Mouse (Mus musculus) forebrain, embryonic 10.5 days (tissue): ENCODE results near the gene Zfp628. TPM values are rescaled to one million over a fixed set of nuclear protein-coding genes. Genes with fewer than 3 reads are reported as not detected.
"Not testable (repeated sequence)": the region's sequence is repeated elsewhere in the genome, so short reads cannot be mapped to it uniquely, and the experiment has no call there.

Experiments used
- DNase-seq: peaks from one replicate; pipeline ENCODE4 v3.0.0-alpha.2; 2017; ENCODE audit warnings: low spot score; ENCODE audit errors: extremely low spot score
- H3K27ac ChIP-seq: fragments of 300-500 bp; sonication (generic); 2 replicates; pipeline ENCODE4 v1.5.1; 2016; ENCODE audit warnings: mild to moderate bottlenecking
- H3K27me3 ChIP-seq: fragments of 300-500 bp; sonication (generic); 2 replicates; pipeline ENCODE4 v1.6.1; 2016; ENCODE audit warnings: mild to moderate bottlenecking; ENCODE audit not compliant: poor library complexity, severe bottlenecking
- H3K36me3 ChIP-seq: fragments of 300-500 bp; sonication (generic); replicated peaks from 2 replicates; pipeline ENCODE4 v1.6.1; 2016; ENCODE audit warnings: mild to moderate bottlenecking, moderate library complexity
- H3K4me1 ChIP-seq: fragments of 300-500 bp; sonication (generic); 2 replicates; pipeline ENCODE4 v1.6.1; 2016
- H3K4me3 ChIP-seq: fragments of 300-500 bp; sonication (generic); 2 replicates; pipeline ENCODE4 v1.5.1; 2016; ENCODE audit warnings: mild to moderate bottlenecking, moderate library complexity
- H3K9me3 ChIP-seq: fragments of 300-500 bp; sonication (generic); 2 replicates; pipeline ENCODE4 v1.6.1; 2016; ENCODE audit warnings: mild to moderate bottlenecking, moderate library complexity
- WGBS: fragments of 180-500 bp; shearing (Covaris S2); methylation state at CpG from one replicate; pipeline ENCODE4 v1.1.7; 2016; 5-methylcytosine and 5-hydroxymethylcytosine counted together
- polyA plus RNA-seq: library from polyadenylated mRNA; unstranded; fragments of >200 nt; fragmentation: Nextera tagmentation; extraction: Ambion mirVana; gene quantifications from 2 replicates; pipeline ENCODE4 v1.2.1, GENCODE M21; 2016

The Zfp628 gene
- polyA plus RNA-seq: 4.1 and 4.2 TPM in 2 replicates

- peak within 1 kb of the TSS; percentile 100 for H3K27ac ChIP-seq
- no peaks in the 10 kb centered on the region; the same call in 1 of the 2 replicates for H3K27me3 ChIP-seq
- no peaks in the 10 kb centered on the region; the same call in 1 of the 2 replicates for H3K9me3 ChIP-seq
- WGBS: under 1% methylated on average over 56 of the region's 56 CpGs
- peak; percentile 93 for DNase-seq
- H3K36me3 ChIP-seq: peaks cover 30% of the 10 kb centered on the region
- peak within 1 kb of the TSS; percentile 79 for H3K4me3 ChIP-seq
- H3K4me1 ChIP-seq: peaks cover 30% of the 10 kb centered on the region
Observed at GRCm38 (mm10) chr7:4915007-4915665, at the start of gene Zfp628. Gene Zfp628, plus strand, starts transcription at chr7:4915217.

DNA sequence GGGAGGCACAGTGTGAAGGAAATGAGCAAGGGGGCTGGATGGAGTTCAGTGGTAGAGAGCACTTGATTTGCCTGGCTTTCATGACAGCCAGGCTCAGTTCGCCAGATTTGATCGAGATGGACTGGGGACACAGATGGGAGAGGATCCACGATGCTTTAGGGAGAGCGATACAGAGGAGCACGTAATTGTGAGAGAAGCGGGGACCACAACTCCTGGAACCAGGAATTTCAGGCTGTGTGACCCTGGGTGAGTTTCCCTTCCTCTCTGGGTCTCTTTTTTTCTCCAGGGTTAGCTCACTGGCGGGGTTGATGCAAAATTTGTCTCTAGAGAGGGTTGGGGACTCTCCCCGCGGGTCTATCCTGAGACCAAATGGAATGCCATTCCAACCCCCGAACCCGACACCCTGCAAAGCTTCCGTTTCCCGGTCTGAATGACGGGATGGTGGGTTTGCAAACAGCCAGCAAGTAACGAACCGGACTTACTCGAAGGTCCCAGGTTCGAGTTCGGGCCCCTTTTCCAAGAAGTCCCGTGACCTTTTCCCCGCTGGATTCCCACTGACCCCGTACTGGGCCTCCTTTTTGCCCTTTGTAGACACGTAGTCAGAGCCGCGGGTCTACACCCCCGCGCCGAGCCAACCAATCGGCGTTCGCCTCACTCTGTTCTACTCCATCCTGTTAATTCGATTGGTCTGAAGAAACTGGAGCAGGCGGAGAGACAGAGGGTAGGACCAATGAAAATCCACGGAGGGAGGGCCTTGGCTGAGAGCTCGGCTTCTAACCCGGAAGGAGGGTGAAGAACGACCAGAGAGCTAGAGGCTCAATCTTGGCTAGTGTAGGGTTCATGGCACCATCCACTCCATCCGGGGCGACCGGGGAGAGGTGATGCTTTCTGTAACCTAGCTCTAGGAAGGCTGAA lies 49.2 kb upstream of the Zfp628 start:
- H3K36me3 ChIP-seq: no peaks in the 10 kb centered on the region
- H3K4me1 ChIP-seq: peaks cover 22% of the 10 kb centered on the region
- 5% methylated on average over 40 of the region's 40 CpGs for WGBS
- H3K27me3 ChIP-seq: no peaks in the 10 kb centered on the region
- peak; percentile 95 for DNase-seq
- H3K4me3 ChIP-seq: peak overlapping the region; percentile 67
- peaks cover 4% of the 10 kb centered on the region; the same call in 1 of the 2 replicates for H3K9me3 ChIP-seq
- peak overlapping the region; percentile 90 for H3K27ac ChIP-seq

- Histone ChIP-seq H3K27ac (peak overlapping the region; percentile 90), H3K4me1 (peaks cover 22% of the 10 kb centered on the region), H3K36me3 (no peaks in the 10 kb centered on the region), H3K9me3 (peaks cover 4% of the 10 kb centered on the region; the same call in 1 of the 2 replicates), H3K27me3 (no peaks in the 10 kb centered on the region), H3K4me3 (peak overlapping the region; percentile 67)
- DNase-seq: no peak
- WGBS: 37% methylated on average over 10 of the region's 10 CpGs
Observed at GRCm38 (mm10) chr7:4866631-4867180, 48.3 kb upstream of the Zfp628 start.

DNA sequence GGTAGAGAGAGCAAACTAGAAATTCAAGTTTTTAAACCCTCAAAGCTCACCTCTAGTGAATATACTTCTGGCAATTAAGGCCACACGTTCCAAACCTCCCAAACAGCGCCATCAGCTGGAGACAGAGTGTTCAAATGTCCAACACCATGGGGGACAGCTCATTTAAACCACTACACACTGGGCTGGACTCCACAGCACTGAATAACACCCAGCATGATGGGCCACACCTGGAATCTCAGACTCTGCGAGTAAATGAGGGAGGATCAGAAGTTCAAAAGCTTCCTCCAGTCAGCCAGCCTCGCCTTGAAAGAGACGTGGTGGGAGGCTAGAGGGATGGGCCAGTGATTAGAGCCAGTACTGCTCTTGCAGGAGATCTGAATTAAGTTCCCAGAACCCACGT lies 44.9 kb upstream of the Zfp628 start, which contains the start of gene Isoc2b:
Gene Isoc2b (minus strand): TSS at position 126 of the 400 bp plus-strand sequence.
- Histone ChIP-seq H3K4me3 (no peak within 1 kb of the TSS), H3K27me3 (no peaks in the 10 kb centered on the region), H3K4me1 (peaks cover 22% of the 10 kb centered on the region), H3K36me3 (no peaks in the 10 kb centered on the region), H3K27ac (no peak within 1 kb of the TSS), H3K9me3 (peaks cover 3% of the 10 kb centered on the region; the same call in 1 of the 2 replicates)
- WGBS: 63% methylated on average over 6 of the region's 6 CpGs
- no peak for DNase-seq

GRCm38 (mm10) chr7:4876753-4877221 lies 38.2 kb upstream of the Zfp628 start, which contains the start of gene Isoc2a:
Gene Isoc2a, plus strand, starts transcription at chr7:4877153.
- Histone ChIP-seq H3K27me3 (no peaks in the 10 kb centered on the region), H3K27ac (peak within 1 kb of the TSS; percentile 81), H3K36me3 (no peaks in the 10 kb centered on the region), H3K4me1 (peaks cover 25% of the 10 kb centered on the region), H3K4me3 (peak within 1 kb of the TSS; percentile 65), H3K9me3 (no peaks in the 10 kb centered on the region; the same call in 1 of the 2 replicates)
- WGBS: under 1% methylated on average over 22 of the region's 22 CpGs
- DNase-seq: peak; percentile 95

DNA sequence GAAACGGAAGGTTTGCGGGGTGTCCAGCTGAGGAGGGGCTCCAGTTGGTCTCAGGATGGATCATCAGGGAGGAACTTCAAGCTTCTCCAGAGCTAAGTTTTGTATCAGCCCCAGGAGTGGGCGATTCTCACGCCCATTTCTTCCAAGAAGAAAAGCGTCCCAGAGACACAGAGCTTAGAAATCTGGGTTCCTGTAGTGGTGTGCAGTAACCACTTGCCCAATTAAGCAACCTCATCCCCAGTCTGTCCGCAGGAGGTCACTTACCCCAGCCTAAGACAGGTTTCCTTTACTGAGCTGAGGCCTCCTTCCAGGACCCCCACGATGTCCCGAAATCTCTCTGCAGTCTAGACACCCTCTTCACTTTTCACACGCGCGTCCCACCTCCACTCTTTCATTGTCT lies 37.8 kb upstream of the Zfp628 start:
- Histone ChIP-seq H3K36me3 (no peaks in the 10 kb centered on the region; the same call in 1 of the 2 replicates), H3K9me3 (peaks cover 3% of the 10 kb centered on the region), H3K27ac (peak overlapping the region; percentile 81), H3K4me1 (peaks cover 25% of the 10 kb centered on the region), H3K27me3 (no peaks in the 10 kb centered on the region), H3K4me3 (peak overlapping the region; percentile 65)
- WGBS: 7% methylated on average over 11 of the region's 11 CpGs
- DNase-seq: no peak

GRCm38 (mm10) chr7:4878186-4878585 lies 36.8 kb upstream of the Zfp628 start:
- Histone ChIP-seq H3K9me3 (peaks cover 3% of the 10 kb centered on the region), H3K27me3 (no peaks in the 10 kb centered on the region), H3K4me3 (0 out of 2 replicates have a peak overlapping the region, but pooled peaks have one; percentile 65)

GRCm38 (mm10) chr7:4879036-4879435 lies 36.0 kb upstream of the Zfp628 start:
- DNase-seq, H3K9me3 ChIP-seq, H3K27ac ChIP-seq, H3K4me3 ChIP-seq, H3K27me3 ChIP-seq, H3K36me3 ChIP-seq: not testable (repeated sequence)
- peaks cover 25% of the 10 kb centered on the region for H3K4me1 ChIP-seq
- WGBS: 90% methylated on average over 1 of the region's 1 CpGs

More at GRCm38 (mm10) chr7:4878186-4878585, 36.8 kb upstream of the Zfp628 start:
- Histone ChIP-seq H3K4me1 (peaks cover 25% of the 10 kb centered on the region), H3K36me3 (no peaks in the 10 kb centered on the region; the same call in 1 of the 2 replicates), H3K27ac (no peak overlapping the region)
- no peak for DNase-seq

- Histone ChIP-seq H3K4me1 (no peaks in the 10 kb centered on the region), H3K27ac (no peak overlapping the region), H3K4me3 (no peak overlapping the region), H3K9me3 (peaks cover 12% of the 10 kb centered on the region), H3K36me3 (no peaks in the 10 kb centered on the region; the same call in 1 of the 2 replicates), H3K27me3 (no peaks in the 10 kb centered on the region)
- no peak for DNase-seq
- 88% methylated on average over 4 of the region's 4 CpGs for WGBS
Observed at GRCm38 (mm10) chr7:4886680-4887079, 28.3 kb upstream of the Zfp628 start.

- Histone ChIP-seq H3K27ac (no peak overlapping the region), H3K27me3 (peaks cover 26% of the 10 kb centered on the region), H3K4me3 (no peak overlapping the region), H3K36me3 (peaks cover 3% of the 10 kb centered on the region), H3K9me3 (no peaks in the 10 kb centered on the region), H3K4me1 (peaks cover 13% of the 10 kb centered on the region)
- WGBS: 77% methylated on average over 11 of the region's 11 CpGs
- no peak for DNase-seq
Observed at GRCm38 (mm10) chr7:4895186-4895585, 19.8 kb upstream of the Zfp628 start.

GRCm38 (mm10) chr7:4898851-4899648 lies 16.0 kb upstream of the Zfp628 start:
- Histone ChIP-seq H3K9me3 (peaks cover 6% of the 10 kb centered on the region), H3K27me3 (peaks cover 37% of the 10 kb centered on the region), H3K4me1 (peaks cover 23% of the 10 kb centered on the region), H3K4me3 (peak overlapping the region; percentile 39), H3K27ac (peak overlapping the region; percentile 21; the same call in 1 of the 2 replicates), H3K36me3 (no peaks in the 10 kb centered on the region)
- no peak for DNase-seq
- WGBS: 23% methylated on average over 18 of the region's 18 CpGs
